Mouse (Mus musculus) ES-E14 (cell line): Measurements from ENCODE around the gene Cygb.

ENCODE experiments used
- HCFC1 ChIP-seq: IDR thresholded peaks from 2 replicates; pipeline ENCODE4 v1.6.1; 2012; ENCODE audit warnings: low read length, inconsistent platforms, borderline replicate concordance; ENCODE audit not compliant: insufficient read depth
- MAFK ChIP-seq: IDR thresholded peaks from 2 replicates; pipeline ENCODE4 v1.6.1; 2014; ENCODE audit warnings: mild to moderate bottlenecking, low read depth, low read length, inconsistent platforms; ENCODE audit not compliant: insufficient read depth
- ZC3H11A ChIP-seq: IDR thresholded peaks from 2 replicates; pipeline ENCODE4 v1.6.1; 2012; ENCODE audit warnings: low read depth, mild to moderate bottlenecking, inconsistent platforms, low read length, borderline replicate concordance
- ZNF384 ChIP-seq: IDR thresholded peaks from 2 replicates; pipeline ENCODE4 v1.6.1; 2012; ENCODE audit warnings: low read depth, low read length, inconsistent platforms

- TF ChIP-seq HCFC1 (no peak), MAFK (no peak), ZC3H11A (no peak), ZNF384 (no peak)
Observed at GRCm38 (mm10) chr11:116646136-116646535, 8.0 kb downstream of the Cygb start.
